Mouse (Mus musculus) megakaryocyte, adult 5-6 weeks (primary cell): ENCODE data around the gene Ivns1abp. TPM values are rescaled to one million over a fixed set of nuclear protein-coding genes. Genes with fewer than 3 reads are reported as not detected.
"Not testable (repeated sequence)": the region's sequence is repeated elsewhere in the genome, so short reads cannot be mapped to it uniquely, and the experiment has no call there.

Experiments
- ATAC-seq: 2 replicates; pipeline ENCODE4 v1.8.0; 2016; ENCODE audit warnings: mild to moderate bottlenecking, inconsistent platforms; ENCODE audit not compliant: poor library complexity, severe bottlenecking
- total RNA-seq, 2 experiments: library from RNA; stranded (forward) in 1 of 2; stranded (reverse) in 1 of 2; fragments of 153-499, 151-499 nt in 1 of 2; fragments of 221-1000, 200-1000 nt in 1 of 2; gene quantifications; 2 replicates each; pipeline versions ENCODE4 v1.2.3 to v1.2.4; 2015 to 2017

The Ivns1abp gene
- total RNA-seq, 2 experiments from 2014 or later, result 108 to 133 TPM

DNA sequence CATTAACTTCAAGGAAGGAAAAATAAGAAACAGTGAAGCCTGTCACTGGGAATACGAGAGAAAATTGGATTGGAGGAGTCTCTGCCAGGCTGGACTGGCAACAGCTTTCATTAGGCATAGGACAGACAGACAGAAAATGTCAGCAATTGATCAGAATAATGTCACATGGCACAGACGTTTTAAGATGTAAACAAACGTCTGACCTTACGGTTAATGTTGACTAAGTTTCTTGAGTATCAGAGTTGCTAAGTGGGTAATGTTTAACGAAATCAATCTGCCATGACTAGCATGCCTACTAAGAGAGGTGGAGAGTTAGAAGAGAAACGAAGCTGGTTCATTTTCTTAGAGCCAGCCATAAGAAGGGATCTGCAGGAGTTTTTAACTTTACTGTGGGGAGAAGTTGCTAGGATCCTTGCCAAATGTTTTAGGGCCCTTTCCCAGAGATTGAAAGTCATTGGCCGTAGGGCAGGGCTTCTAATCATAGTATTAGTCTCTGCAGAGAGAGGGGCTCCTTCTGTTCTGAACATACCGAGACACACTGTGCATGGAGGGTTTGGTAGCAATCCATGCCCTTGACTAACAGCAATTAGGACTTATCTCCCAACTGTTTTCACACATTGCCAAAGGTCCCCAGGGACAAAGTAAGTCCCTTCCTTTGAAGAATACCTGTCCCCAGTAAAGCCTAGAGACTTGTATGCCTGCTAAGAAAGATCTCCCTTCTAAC is 2.8 kb upstream of the Ivns1abp start:
- ATAC-seq, result no peak

- ATAC-seq, result no peak
Observed at GRCm38 (mm10) chr1:151342311-151342710, 2.0 kb upstream of the Ivns1abp start.

- ATAC-seq, result no peak
Observed at GRCm38 (mm10) chr1:151342968-151343367, 1.3 kb upstream of the Ivns1abp start.

DNA sequence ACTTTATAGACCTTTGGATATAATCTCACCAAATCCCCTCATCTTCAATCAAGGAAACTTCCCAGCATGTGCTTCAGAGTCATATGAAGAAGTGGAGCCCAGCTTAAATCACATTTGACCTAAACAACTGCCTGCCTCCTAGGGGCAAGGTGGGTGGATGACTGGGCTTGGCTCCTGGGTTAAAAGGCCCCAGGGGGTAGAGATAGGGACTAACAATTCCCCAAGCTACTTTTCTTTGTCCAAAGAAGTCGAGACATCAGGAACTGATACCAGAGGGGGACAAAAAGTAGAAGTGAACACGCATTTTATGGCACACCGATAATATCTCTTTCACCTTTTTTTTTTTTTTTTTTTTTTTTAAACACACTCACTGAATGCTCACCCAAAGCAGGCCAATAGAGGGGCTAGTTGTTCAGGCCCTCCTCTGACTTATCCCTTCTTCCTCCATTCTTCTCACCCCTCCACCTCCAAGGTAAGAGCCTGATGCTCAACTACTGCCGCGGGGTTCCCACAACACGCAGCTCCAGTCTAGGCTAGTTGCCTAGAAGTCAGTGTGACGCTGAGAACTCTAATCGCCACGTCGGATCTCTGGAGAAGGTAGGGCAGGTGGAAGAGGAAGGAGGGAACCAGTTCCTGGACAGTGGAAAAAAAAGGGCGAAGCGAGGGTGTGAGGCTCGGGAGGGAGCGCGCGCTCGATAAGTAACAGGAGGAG is 550 bp upstream of the Ivns1abp start:
- peak; percentile 25 for ATAC-seq

DNA sequence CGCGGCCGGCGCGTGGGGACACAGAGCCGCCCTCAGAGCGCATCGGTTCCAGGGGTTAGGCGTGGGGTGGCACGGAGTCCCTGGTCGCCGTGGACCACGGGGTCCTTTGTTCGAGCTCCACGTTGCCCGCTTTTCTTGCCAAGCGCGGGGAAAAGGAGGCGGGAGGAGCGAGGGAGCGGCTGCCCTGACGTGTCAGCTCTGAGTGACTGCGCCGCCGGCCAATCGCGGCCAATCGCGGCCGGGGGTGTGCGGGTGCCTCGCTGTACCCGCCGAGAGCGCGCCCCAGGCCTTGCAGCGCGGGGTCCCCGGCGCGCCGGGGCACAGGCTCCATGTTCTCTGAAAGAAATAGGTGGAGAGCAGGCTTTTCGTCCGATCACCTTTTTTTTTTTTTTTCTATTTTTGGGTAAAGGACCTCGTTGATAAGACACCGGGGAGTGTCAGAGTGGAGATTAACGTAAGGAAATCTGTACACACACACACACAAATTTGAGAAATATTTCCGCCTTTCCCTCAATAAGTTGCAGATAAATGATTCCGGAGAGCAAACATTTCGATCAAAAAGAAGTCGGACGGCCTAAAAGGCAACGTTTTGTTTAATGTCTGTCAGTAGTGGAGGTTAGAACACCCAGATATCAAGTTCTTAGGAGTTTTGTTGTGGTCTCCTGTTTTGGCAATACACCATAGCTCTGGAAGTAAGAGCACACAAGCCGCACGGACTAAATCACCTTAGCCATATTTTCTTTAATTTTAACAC is 1.0 kb downstream of the Ivns1abp start:
- peak; percentile 64 for ATAC-seq

GRCm38 (mm10) chr1:151345863-151346195 is 1.6 kb downstream of the Ivns1abp start:
- no peak for ATAC-seq

- ATAC-seq, result no peak
Observed at GRCm38 (mm10) chr1:151346681-151347127, 2.4 kb downstream of the Ivns1abp start.

DNA sequence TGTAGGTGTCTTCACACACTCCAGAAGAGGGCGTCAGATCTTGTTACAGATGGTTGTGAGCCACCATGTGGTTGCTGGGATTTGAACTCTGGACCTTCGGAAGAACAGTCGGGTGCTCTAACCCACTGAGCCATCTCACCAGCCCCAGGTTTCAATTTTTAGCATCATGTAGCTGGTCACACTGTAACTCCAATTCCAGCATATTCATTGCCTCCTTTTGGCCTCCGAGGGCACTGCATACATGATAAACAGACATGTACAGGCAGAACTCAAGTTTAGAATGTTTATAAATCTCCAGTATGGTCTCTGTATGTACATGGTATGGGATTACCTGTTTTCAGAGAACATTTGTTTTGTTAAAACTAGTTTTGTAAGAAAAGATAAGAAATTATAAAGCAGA is 4.0 kb downstream of the Ivns1abp start:
- not testable (repeated sequence) for ATAC-seq

- peak; percentile 89 for ATAC-seq
Observed at GRCm38 (mm10) chr1:151352911-151353310, 8.6 kb downstream of the Ivns1abp start.

DNA sequence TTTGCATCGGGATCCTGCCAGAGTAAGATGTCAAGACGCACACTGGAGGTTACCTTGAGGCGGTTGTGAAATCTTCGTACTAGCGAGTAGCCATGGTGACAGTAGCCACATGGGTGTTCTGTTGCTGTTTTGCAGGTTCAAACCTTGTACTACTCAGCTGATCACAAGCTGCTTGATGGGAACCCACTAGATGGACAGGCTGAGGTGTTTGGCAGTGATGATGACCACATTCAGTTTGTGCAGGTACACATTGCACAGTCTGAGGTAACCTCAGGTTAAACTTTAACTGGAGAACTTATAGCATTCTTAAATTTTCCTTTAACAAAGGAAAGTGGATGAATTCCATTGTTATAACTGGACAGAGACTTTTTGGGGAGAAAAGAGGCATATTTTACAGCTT is 11.7 kb downstream of the Ivns1abp start:
- ATAC-seq, result no peak

DNA sequence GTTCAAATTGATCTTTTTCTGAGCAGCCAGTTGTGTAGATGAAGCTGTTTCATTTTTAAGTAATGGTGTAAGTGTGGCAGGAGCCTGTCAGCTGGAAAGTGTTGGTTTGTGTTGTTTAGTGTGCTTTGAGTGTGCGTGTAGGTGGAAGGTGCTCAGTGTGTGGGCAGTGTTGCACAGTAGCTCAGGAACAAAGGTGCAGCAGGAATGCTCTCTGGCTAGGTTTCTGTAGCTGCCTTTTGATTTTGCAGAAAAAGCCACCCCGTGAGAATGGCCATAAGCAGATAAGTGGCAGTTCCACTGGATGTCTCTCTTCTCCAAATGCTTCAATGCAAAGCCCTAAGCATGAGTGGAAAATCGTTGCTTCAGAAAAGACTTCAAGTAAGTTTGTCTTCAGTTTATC is 15.1 kb downstream of the Ivns1abp start:
- no peak for ATAC-seq

GRCm38 (mm10) chr1:151366944-151367605 is 22.8 kb downstream of the Ivns1abp start:
- no peak for ATAC-seq

DNA sequence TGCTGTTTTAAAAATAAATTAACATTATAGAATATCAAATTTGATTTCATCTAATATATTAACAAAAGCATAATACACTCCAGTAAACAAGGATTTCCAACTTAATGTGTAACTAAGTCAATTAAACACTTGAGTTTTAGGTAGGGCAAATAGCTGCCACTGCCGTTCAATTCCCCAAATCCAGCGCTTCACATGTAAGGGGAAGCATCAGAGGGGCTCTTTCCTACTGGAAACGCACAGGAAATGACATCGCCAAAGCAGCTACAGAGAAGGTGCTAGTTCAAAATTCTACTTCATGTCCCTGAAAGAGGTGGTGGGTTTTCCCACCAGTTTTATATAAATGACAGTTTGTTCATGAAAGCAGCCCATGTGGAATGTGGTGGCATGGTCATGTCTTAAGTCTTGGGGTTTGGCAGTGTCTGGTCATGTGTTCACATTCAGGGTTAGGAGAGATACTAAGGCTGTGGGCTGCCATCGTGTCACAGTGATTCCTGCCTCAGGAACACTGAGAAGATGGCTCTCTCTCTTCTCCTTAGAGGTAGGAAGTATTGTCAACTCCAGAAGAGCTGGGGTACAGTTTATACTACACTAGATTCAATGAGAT is 23.5 kb downstream of the Ivns1abp start:
- ATAC-seq, result no peak

DNA sequence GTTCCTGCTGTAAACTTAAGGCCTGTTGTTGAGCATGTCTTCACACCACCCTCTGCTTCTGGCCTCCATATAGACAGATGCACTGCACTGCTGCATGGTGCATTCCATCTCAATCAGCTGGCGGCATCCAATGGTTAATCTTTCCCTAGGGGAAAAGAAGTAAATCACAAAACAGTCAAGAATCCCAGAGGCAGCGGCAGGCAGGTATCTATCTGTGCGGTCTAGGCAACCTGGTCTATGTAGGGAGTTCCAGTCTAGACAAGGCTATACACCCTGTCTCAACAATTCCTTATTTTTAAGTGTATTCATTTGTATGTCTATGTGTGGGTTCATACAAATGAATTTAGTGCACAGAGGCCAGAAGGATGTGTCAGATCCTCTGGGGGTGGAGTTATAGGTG is 24.2 kb downstream of the Ivns1abp start:
- no peak for ATAC-seq

GRCm38 (mm10) chr1:151370573-151370972 is 26.3 kb downstream of the Ivns1abp start:
- no peak for ATAC-seq

DNA sequence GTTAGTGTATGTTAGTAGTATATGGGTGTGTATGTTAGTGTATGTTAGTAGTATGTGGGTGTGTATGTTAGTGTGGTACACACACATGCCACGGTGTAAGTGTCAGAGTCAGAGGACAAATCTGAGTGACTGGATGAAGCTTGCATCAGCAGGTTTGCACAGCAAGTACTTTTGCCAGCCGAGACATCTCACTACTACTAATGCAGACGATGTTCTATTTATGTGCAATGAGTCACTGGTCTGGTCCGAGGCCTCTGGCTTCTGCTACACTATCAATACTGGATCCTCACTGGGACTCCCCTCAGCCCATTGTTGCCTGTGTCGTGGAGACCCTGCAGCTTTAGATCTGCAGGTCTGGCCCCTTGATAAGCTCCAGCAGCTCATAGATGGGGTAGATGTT is 27.3 kb downstream of the Ivns1abp start:
- no peak for ATAC-seq

GRCm38 (mm10) chr1:151372823-151373222 is 28.5 kb downstream of the Ivns1abp start:
- no peak for ATAC-seq

GRCm38 (mm10) chr1:151377353-151377752 is 33.1 kb downstream of the Ivns1abp start:
- ATAC-seq, result no peak

- no peak for ATAC-seq
Observed at GRCm38 (mm10) chr1:151390029-151390428, 45.8 kb downstream of the Ivns1abp start.

GRCm38 (mm10) chr1:151409827-151410226 is 65.5 kb downstream of the Ivns1abp start:
- ATAC-seq, result no peak
